Mouse (Mus musculus): ENCODE data around the gene Ndufaf2. TPM values are rescaled to one million over a fixed set of nuclear protein-coding genes. Genes with fewer than 3 reads are reported as not detected.

Ndufaf2 gene
- 31.6 and 41.1 TPM in 2 replicates for total RNA-seq (2012; rRNA removed)

GRCm38 (mm10) chr13:108158465-108159240, at the start of gene Ndufaf2, which contains the start of gene Ercc8:
Gene Ndufaf2, minus strand, starts transcription at chr13:108158623.
Gene Ercc8, plus strand, starts transcription at chr13:108158731.
- no peaks in the 10 kb centered on the region for H3K9me3 ChIP-seq (ENCODE audit: control insufficient read depth, insufficient read depth, low read depth, low read length)
- peak within 1 kb of the TSS; percentile 86 for H3K9ac ChIP-seq (ENCODE audit: insufficient read depth, low read depth, low read length, poor library complexity, severe bottlenecking)
- H3K4me1 ChIP-seq (ENCODE audit: control insufficient read depth in 2 of 2, insufficient read depth in 2 of 2, low read length in 2 of 2, poor library complexity in 1 of 2) = peaks cover 0 to 5% of the 10 kb centered on the region in 2 experiments; a peak in 1 of 4 replicates
- H3K27ac ChIP-seq (ENCODE audit: insufficient read depth, low read depth, low read length, poor library complexity, severe bottlenecking) = no peak within 1 kb of the TSS
- peak; percentile 87 for DNase-seq (ENCODE audit: low read depth, low spot score)
- TF ChIP-seq ZC3H11A (IDR thresholded peaks at IDR 0.05; ENCODE audit: borderline replicate concordance, low read depth, low read length) (no peak), ZNF384 (IDR thresholded peaks at IDR 0.05; ENCODE audit: low read depth, low read length) (no peak), CHD2 (IDR thresholded peaks at IDR 0.05; ENCODE audit: low read depth, low read length) (peak; percentile 73), HCFC1 (IDR thresholded peaks at IDR 0.05; ENCODE audit: borderline replicate concordance, insufficient read depth, low read length) (0 out of 2 replicates have a peak, but pooled peaks have one; percentile 54)
- in situ Hi-C loops (cut with MboI; ENCODE audit: low sequenced_read_pairs in 2 of 2, unreplicated experiment in 2 of 2) = no loop called here
- H3K4me3 ChIP-seq (ENCODE audit: insufficient read depth in 1 of 2, low read depth in 1 of 2, low read length in 2 of 2, poor library complexity in 1 of 2, severe bottlenecking in 1 of 2) = peak within 1 kb of the TSS; percentile 86 to 99
- peaks cover 4% of the 10 kb centered on the region; the same call in 1 of the 2 replicates for H3K36me3 ChIP-seq (ENCODE audit: control insufficient read depth, insufficient read depth, low read length, poor library complexity, severe bottlenecking)

- no peak overlapping the region for H3K9ac ChIP-seq (ENCODE audit: insufficient read depth, low read depth, low read length, poor library complexity, severe bottlenecking)
- H3K4me3 ChIP-seq (ENCODE audit: insufficient read depth in 1 of 2, low read depth in 1 of 2, low read length in 2 of 2, poor library complexity in 1 of 2, severe bottlenecking in 1 of 2) = no peak overlapping the region
- H3K4me1 ChIP-seq (ENCODE audit: control insufficient read depth in 2 of 2, insufficient read depth in 2 of 2, low read length in 2 of 2, poor library complexity in 1 of 2) = peaks cover 2 to 4% of the 10 kb centered on the region in 2 experiments; a peak in 2 of 4 replicates
- no peaks in the 10 kb centered on the region for H3K9me3 ChIP-seq (ENCODE audit: control insufficient read depth, insufficient read depth, low read depth, low read length)
- TF ChIP-seq ZC3H11A (IDR thresholded peaks at IDR 0.05; ENCODE audit: borderline replicate concordance, low read depth, low read length) = no peak
- TF ChIP-seq CHD2 (IDR thresholded peaks at IDR 0.05; ENCODE audit: low read depth, low read length) = no peak
- TF ChIP-seq HCFC1 (IDR thresholded peaks at IDR 0.05; ENCODE audit: borderline replicate concordance, insufficient read depth, low read length) = no peak
- no peak for TF ChIP-seq MAFK (IDR thresholded peaks at IDR 0.05; ENCODE audit: insufficient read depth, low read depth, low read length)
- no peak for TF ChIP-seq ZNF384 (IDR thresholded peaks at IDR 0.05; ENCODE audit: low read depth, low read length)
- H3K27ac ChIP-seq (ENCODE audit: insufficient read depth, low read depth, low read length, poor library complexity, severe bottlenecking) = no peak overlapping the region
- DNase-seq (ENCODE audit: low read depth, low spot score) = no peak
- in situ Hi-C loops (cut with MboI; ENCODE audit: low sequenced_read_pairs in 2 of 2, unreplicated experiment in 2 of 2) = no loop called here
- no peaks in the 10 kb centered on the region for H3K36me3 ChIP-seq (ENCODE audit: control insufficient read depth, insufficient read depth, low read length, poor library complexity, severe bottlenecking)
Measured at GRCm38 (mm10) chr13:108208090-108208489, 49.7 kb upstream of the Ndufaf2 start.

- no peaks in the 10 kb centered on the region for H3K36me3 ChIP-seq (ENCODE audit: control insufficient read depth, insufficient read depth, low read length, poor library complexity, severe bottlenecking)
- H3K27ac ChIP-seq (ENCODE audit: insufficient read depth, low read depth, low read length, poor library complexity, severe bottlenecking) = no peak overlapping the region
- H3K9me3 ChIP-seq (ENCODE audit: control insufficient read depth, insufficient read depth, low read depth, low read length) = no peaks in the 10 kb centered on the region
- H3K4me3 ChIP-seq (ENCODE audit: insufficient read depth in 1 of 2, low read depth in 1 of 2, low read length in 2 of 2, poor library complexity in 1 of 2, severe bottlenecking in 1 of 2) = no peak overlapping the region
- in situ Hi-C loops (cut with MboI; ENCODE audit: low sequenced_read_pairs in 2 of 2, unreplicated experiment in 2 of 2) = no loop called here
- H3K9ac ChIP-seq (ENCODE audit: insufficient read depth, low read depth, low read length, poor library complexity, severe bottlenecking) = no peak overlapping the region
- TF ChIP-seq CHD2 (IDR thresholded peaks at IDR 0.05; ENCODE audit: low read depth, low read length) = no peak
- TF ChIP-seq ZC3H11A (IDR thresholded peaks at IDR 0.05; ENCODE audit: borderline replicate concordance, low read depth, low read length) = no peak
- no peak for TF ChIP-seq HCFC1 (IDR thresholded peaks at IDR 0.05; ENCODE audit: borderline replicate concordance, insufficient read depth, low read length)
- TF ChIP-seq ZNF384 (IDR thresholded peaks at IDR 0.05; ENCODE audit: low read depth, low read length) = no peak
- TF ChIP-seq MAFK (IDR thresholded peaks at IDR 0.05; ENCODE audit: insufficient read depth, low read depth, low read length) = no peak
- no peak for DNase-seq (ENCODE audit: low read depth, low spot score)
- H3K4me1 ChIP-seq (ENCODE audit: control insufficient read depth in 2 of 2, insufficient read depth in 2 of 2, low read length in 2 of 2, poor library complexity in 1 of 2) = peaks cover 0 to 2% of the 10 kb centered on the region in 2 experiments; a peak in 1 of 4 replicates
Measured at GRCm38 (mm10) chr13:108207447-108207846, 49.0 kb upstream of the Ndufaf2 start.

DNA sequence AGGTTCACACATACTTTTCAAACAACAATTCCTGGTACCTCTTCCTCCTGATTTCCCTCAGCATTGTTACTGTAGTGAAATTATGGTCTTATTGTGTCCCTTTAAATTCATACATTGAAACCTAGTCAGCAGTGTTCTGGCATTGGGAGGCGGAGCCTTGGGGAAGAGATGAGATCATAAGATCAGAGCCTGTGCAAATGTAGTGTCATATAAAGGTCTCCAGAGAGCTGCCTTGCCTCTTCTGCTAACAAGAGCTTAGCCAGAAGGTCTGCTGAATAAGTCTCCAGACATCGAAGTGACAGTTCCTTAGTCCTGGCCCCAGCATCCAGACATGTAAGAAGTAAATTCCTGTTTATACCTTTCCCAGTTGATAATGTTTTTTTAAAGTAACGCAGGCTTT, 46.4 kb upstream of the Ndufaf2 start:
- H3K9ac ChIP-seq (ENCODE audit: insufficient read depth, low read depth, low read length, poor library complexity, severe bottlenecking) = no peak overlapping the region
- in situ Hi-C loops (cut with MboI; ENCODE audit: low sequenced_read_pairs in 2 of 2, unreplicated experiment in 2 of 2) = no loop called here
- no peaks in the 10 kb centered on the region for H3K4me1 ChIP-seq (ENCODE audit: control insufficient read depth in 2 of 2, insufficient read depth in 2 of 2, low read length in 2 of 2, poor library complexity in 1 of 2)
- H3K9me3 ChIP-seq (ENCODE audit: control insufficient read depth, insufficient read depth, low read depth, low read length) = no peaks in the 10 kb centered on the region
- H3K4me3 ChIP-seq (ENCODE audit: insufficient read depth in 1 of 2, low read depth in 1 of 2, low read length in 2 of 2, poor library complexity in 1 of 2, severe bottlenecking in 1 of 2) = no peak overlapping the region
- DNase-seq (ENCODE audit: low read depth, low spot score) = no peak
- no peak overlapping the region for H3K27ac ChIP-seq (ENCODE audit: insufficient read depth, low read depth, low read length, poor library complexity, severe bottlenecking)
- H3K36me3 ChIP-seq (ENCODE audit: control insufficient read depth, insufficient read depth, low read length, poor library complexity, severe bottlenecking) = no peaks in the 10 kb centered on the region
- no peak for TF ChIP-seq MAFK (IDR thresholded peaks at IDR 0.05; ENCODE audit: insufficient read depth, low read depth, low read length)
- no peak for TF ChIP-seq ZNF384 (IDR thresholded peaks at IDR 0.05; ENCODE audit: low read depth, low read length)
- TF ChIP-seq ZC3H11A (IDR thresholded peaks at IDR 0.05; ENCODE audit: borderline replicate concordance, low read depth, low read length) = no peak
- TF ChIP-seq CHD2 (IDR thresholded peaks at IDR 0.05; ENCODE audit: low read depth, low read length) = no peak
- TF ChIP-seq HCFC1 (IDR thresholded peaks at IDR 0.05; ENCODE audit: borderline replicate concordance, insufficient read depth, low read length) = no peak
